Mouse (Mus musculus): ENCODE data around the gene Klhl8.

The Klhl8 gene

GRCm38 (mm10) chr5:103845418-103846153, 65.5 kb downstream of the Klhl8 start:
- DNase-seq = no peak

- peak; percentile 68 for DNase-seq
Observed at GRCm38 (mm10) chr5:103843938-103844337, 67.1 kb downstream of the Klhl8 start.

GRCm38 (mm10) chr5:103839265-103839626, 71.8 kb downstream of the Klhl8 start:
- no peak for DNase-seq

- no peak for DNase-seq
Observed at GRCm38 (mm10) chr5:103838550-103839264, 72.4 kb downstream of the Klhl8 start.

- DNase-seq = no peak
Observed at GRCm38 (mm10) chr5:103836148-103836784, 74.8 kb downstream of the Klhl8 start.

GRCm38 (mm10) chr5:103835471-103836147, 75.5 kb downstream of the Klhl8 start:
- no peak for DNase-seq

- DNase-seq = no peak
Observed at GRCm38 (mm10) chr5:103830886-103831285, 80.2 kb downstream of the Klhl8 start.

- DNase-seq = no peak
Observed at GRCm38 (mm10) chr5:103829158-103829557, 81.9 kb downstream of the Klhl8 start.

- DNase-seq = no peak
Observed at GRCm38 (mm10) chr5:103828729-103829128, 82.3 kb downstream of the Klhl8 start.

GRCm38 (mm10) chr5:103828304-103828703, 82.8 kb downstream of the Klhl8 start:
- no peak for DNase-seq

GRCm38 (mm10) chr5:103822949-103823348, 88.1 kb downstream of the Klhl8 start:
- no peak for DNase-seq

GRCm38 (mm10) chr5:103821500-103822298, 89.4 kb downstream of the Klhl8 start:
- DNase-seq = peak; percentile 71

GRCm38 (mm10) chr5:103821062-103821461, 90.0 kb downstream of the Klhl8 start:
- DNase-seq = no peak

GRCm38 (mm10) chr5:103819674-103820073, 91.4 kb downstream of the Klhl8 start:
- no peak for DNase-seq

GRCm38 (mm10) chr5:103818602-103819001, 92.5 kb downstream of the Klhl8 start:
- no peak for DNase-seq

- DNase-seq = peak; percentile 77
Observed at GRCm38 (mm10) chr5:103817754-103818153, 93.3 kb downstream of the Klhl8 start.

GRCm38 (mm10) chr5:103816718-103817117, 94.3 kb downstream of the Klhl8 start:
- DNase-seq = no peak

- DNase-seq = no peak
Observed at GRCm38 (mm10) chr5:103815249-103815617, 95.8 kb downstream of the Klhl8 start.

- no peak for DNase-seq
Observed at GRCm38 (mm10) chr5:103814551-103815248, 96.4 kb downstream of the Klhl8 start.

GRCm38 (mm10) chr5:103813997-103814542, 97.0 kb downstream of the Klhl8 start:
- DNase-seq = no peak

- DNase-seq = no peak
Observed at GRCm38 (mm10) chr5:103813291-103813690, 97.8 kb downstream of the Klhl8 start.
